Mouse (Mus musculus) small intestine, adult 2 months (tissue): ENCODE results near the gene S100a5.

Experiments used
- CTCF ChIP-seq: fragments of 200-500 bp; IDR thresholded peaks from 2 replicates; pipeline ENCODE4 v1.5.1; 2012; ENCODE audit warnings: low read depth, mild to moderate bottlenecking, control low read depth, inconsistent platforms, low read length, moderate library complexity, mixed read lengths; ENCODE audit not compliant: insufficient replicate concordance, insufficient read length; ENCODE audit errors: extremely low read depth
- POLR2A ChIP-seq: fragments of 200-500 bp; IDR thresholded peaks from 2 replicates; pipeline ENCODE4 v1.6.1; 2012; ENCODE audit warnings: low read depth, mild to moderate bottlenecking, control low read depth, inconsistent platforms, low read length, moderate library complexity

DNA sequence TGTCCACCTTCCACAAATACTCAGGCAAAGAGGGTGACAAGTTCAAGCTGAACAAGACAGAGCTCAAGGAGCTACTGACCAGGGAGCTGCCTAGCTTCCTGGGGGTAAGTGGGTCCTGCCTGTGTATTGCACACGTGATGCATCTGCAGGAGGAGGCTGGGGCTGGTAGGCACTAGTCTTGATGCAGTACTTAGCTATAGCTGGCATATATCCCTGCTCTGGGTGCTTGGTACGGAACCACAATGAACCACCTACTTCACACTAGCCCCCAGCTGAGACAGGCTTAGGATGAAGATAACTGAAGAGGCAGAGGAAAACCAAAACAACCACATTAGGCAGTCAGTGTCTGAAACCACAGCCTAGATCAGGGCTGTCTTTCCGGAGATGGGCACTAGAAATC lies 3.3 kb upstream of the S100a5 start:
- no peak for TF ChIP-seq CTCF
- TF ChIP-seq POLR2A = no peak
